Mouse (Mus musculus): ENCODE results near the gene Olfr823. TPM values are rescaled to one million over a fixed set of nuclear protein-coding genes. Genes with fewer than 3 reads are reported as not detected.
"Not testable (repeated sequence)": the region's sequence is repeated elsewhere in the genome, so short reads cannot be mapped to it uniquely, and the experiment has no call there.

Gene Olfr823
- total RNA-seq (2014; fragmentation: Nextera tagmentation) (not detected in 2 replicates), total RNA-seq (2017) (not detected in 2 replicates)

DNA sequence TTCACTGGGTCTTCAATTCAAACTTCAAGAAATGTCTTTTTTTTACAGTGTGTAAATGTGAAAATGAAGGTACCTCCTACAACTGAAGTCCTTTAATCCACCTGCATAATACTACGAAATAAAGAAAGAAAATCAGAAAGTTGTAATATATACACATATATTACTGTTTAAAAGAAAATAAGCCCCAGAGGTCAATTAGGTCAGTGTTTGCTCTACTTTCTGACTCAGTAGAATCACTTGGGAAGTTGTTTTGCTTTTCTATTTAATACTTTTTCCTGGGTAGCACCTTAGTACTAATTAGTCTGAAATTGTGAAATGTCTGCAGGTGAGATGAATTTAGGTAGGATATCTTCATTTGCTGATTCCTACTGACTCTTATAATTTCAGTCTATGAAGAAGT lies at the start of gene Olfr823:
TSS of gene Olfr823 (minus strand) at position 101 of the 400 bp plus-strand sequence.
- ATAC-seq (replicated peaks; ENCODE audit: poor library complexity, severe bottlenecking) = not testable (repeated sequence)

DNA sequence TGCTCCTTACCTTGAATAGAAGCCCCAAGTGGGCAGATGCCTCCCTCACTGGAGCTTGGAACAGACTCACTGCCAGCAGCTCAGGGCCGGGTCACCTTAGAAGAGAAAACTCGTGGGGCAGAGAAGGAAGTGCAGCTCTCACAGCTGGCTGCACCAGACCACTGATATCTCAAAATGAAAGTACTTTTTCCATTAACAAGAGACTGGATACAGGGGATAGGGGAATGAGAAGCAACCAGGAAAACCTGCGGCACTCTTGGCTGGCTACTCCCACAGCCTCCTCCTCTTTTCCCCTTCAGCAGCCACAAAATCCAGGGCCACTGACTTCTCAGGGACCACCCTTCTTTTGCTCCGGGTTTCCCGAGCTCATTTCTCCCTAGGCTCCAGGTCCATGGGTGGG lies 28.9 kb upstream of the Olfr823 start:
- ATAC-seq (replicated peaks; ENCODE audit: poor library complexity, severe bottlenecking) = no peak

- ATAC-seq (replicated peaks; ENCODE audit: poor library complexity, severe bottlenecking) = not testable (repeated sequence)
Measured at GRCm38 (mm10) chr10:130142481-130142880, 27.3 kb upstream of the Olfr823 start.

- no peak for ATAC-seq (replicated peaks; ENCODE audit: poor library complexity, severe bottlenecking)
Measured at GRCm38 (mm10) chr10:130134811-130135210, 19.6 kb upstream of the Olfr823 start.

GRCm38 (mm10) chr10:130129900-130130299 lies 14.7 kb upstream of the Olfr823 start, which contains the start of gene Olfr824:
Olfr824 (minus strand) TSS chr10:130130000.
- ATAC-seq (replicated peaks; ENCODE audit: poor library complexity, severe bottlenecking) = not testable (repeated sequence)

DNA sequence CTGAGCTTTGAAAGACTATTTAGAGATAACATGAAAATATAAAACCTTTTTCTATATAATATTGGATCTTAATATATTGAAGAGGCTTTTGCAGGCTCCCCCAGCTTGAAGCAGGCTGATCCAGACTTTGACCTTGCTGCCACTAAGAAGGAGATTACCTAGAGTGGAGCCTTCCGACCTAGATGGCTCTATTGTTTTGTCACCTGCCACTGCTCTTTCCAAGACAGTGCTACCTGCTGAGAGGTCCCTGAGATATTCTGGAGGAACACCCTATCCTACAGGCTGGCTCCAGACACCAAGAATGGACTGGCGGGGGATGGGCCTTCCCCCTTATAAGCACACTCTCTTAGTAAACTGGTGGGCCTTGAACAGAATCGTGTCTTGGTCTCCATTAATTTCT lies 862 bp upstream of the Olfr823 start:
- ATAC-seq (replicated peaks; ENCODE audit: poor library complexity, severe bottlenecking) = not testable (repeated sequence)

GRCm38 (mm10) chr10:130096104-130096503 lies 19.1 kb downstream of the Olfr823 start:
- peak; percentile 63 for ATAC-seq (replicated peaks; ENCODE audit: poor library complexity, severe bottlenecking)

GRCm38 (mm10) chr10:130092838-130093440 lies 22.2 kb downstream of the Olfr823 start:
- peak; percentile 86 for ATAC-seq (replicated peaks; ENCODE audit: poor library complexity, severe bottlenecking)

GRCm38 (mm10) chr10:130070910-130071309 lies 44.3 kb downstream of the Olfr823 start, which contains the start of gene Olfr822:
Olfr822 (plus strand) TSS chr10:130071210.
- no peak for ATAC-seq (replicated peaks; ENCODE audit: poor library complexity, severe bottlenecking)

Other genes starting within 250 kb of the Olfr823 start
- gene Olfr814, start 235.5 kb downstream of the Olfr823 start, total RNA-seq (2014; fragmentation: Nextera tagmentation) = not detected in 2 replicates
- gene Olfr814, start 235.5 kb downstream of the Olfr823 start, total RNA-seq (2017) = not detected in 2 replicates
- gene Olfr815, start 209.5 kb downstream of the Olfr823 start, total RNA-seq (2014; fragmentation: Nextera tagmentation) = not detected in 2 replicates
- gene Olfr815, start 209.5 kb downstream of the Olfr823 start, total RNA-seq (2017) = not detected in 2 replicates
- not detected in 2 replicates for gene Olfr816, start 199.8 kb downstream of the Olfr823 start, total RNA-seq (2014; fragmentation: Nextera tagmentation)
- not detected in 2 replicates for gene Olfr816, start 199.8 kb downstream of the Olfr823 start, total RNA-seq (2017)
- gene Olfr818, start 166.3 kb downstream of the Olfr823 start, total RNA-seq (2014; fragmentation: Nextera tagmentation) = not detected in 2 replicates
- gene Olfr818, start 166.3 kb downstream of the Olfr823 start, total RNA-seq (2017) = not detected in 2 replicates
- gene Olfr819, start 148.1 kb downstream of the Olfr823 start, total RNA-seq (2014; fragmentation: Nextera tagmentation) = not detected in 2 replicates
- gene Olfr819, start 148.1 kb downstream of the Olfr823 start, total RNA-seq (2017) = not detected in 2 replicates
- gene Olfr247, start 139.2 kb downstream of the Olfr823 start, total RNA-seq (2014; fragmentation: Nextera tagmentation) = not detected in 2 replicates
- not detected in 2 replicates for gene Olfr247, start 139.2 kb downstream of the Olfr823 start, total RNA-seq (2017)
- not detected in 2 replicates for gene Gm10310, start 130.3 kb downstream of the Olfr823 start, total RNA-seq (2014; fragmentation: Nextera tagmentation)
- gene Gm10310, start 130.3 kb downstream of the Olfr823 start, total RNA-seq (2017) = not detected in 2 replicates
- not detected in 2 replicates for gene Olfr820, start 102.8 kb downstream of the Olfr823 start, total RNA-seq (2014; fragmentation: Nextera tagmentation)
- gene Olfr820, start 102.8 kb downstream of the Olfr823 start, total RNA-seq (2017) = not detected in 2 replicates
- not detected in 2 replicates for gene Olfr821, start 85.0 kb downstream of the Olfr823 start, total RNA-seq (2014; fragmentation: Nextera tagmentation)
- not detected in 2 replicates for gene Olfr821, start 85.0 kb downstream of the Olfr823 start, total RNA-seq (2017)
- gene Olfr822, start 44.2 kb downstream of the Olfr823 start, total RNA-seq (2014; fragmentation: Nextera tagmentation) = not detected in 2 replicates
- not detected in 2 replicates for gene Olfr822, start 44.2 kb downstream of the Olfr823 start, total RNA-seq (2017)
- gene Olfr824, start 14.6 kb upstream of the Olfr823 start, total RNA-seq (2014; fragmentation: Nextera tagmentation) = not detected in 2 replicates
- not detected in 2 replicates for gene Olfr824, start 14.6 kb upstream of the Olfr823 start, total RNA-seq (2017)
- not detected in 2 replicates for gene Olfr825, start 51.4 kb upstream of the Olfr823 start, total RNA-seq (2014; fragmentation: Nextera tagmentation)
- gene Olfr825, start 51.4 kb upstream of the Olfr823 start, total RNA-seq (2017) = not detected in 2 replicates
- gene Olfr826, start 68.8 kb upstream of the Olfr823 start, total RNA-seq (2014; fragmentation: Nextera tagmentation) = not detected in 2 replicates
- not detected in 2 replicates for gene Olfr826, start 68.8 kb upstream of the Olfr823 start, total RNA-seq (2017)
- gene Olfr827, start 99.0 kb upstream of the Olfr823 start, total RNA-seq (2014; fragmentation: Nextera tagmentation) = not detected in 2 replicates
- not detected in 2 replicates for gene Olfr827, start 99.0 kb upstream of the Olfr823 start, total RNA-seq (2017)
- gene Neurod4, start 164.9 kb upstream of the Olfr823 start, total RNA-seq (2014; fragmentation: Nextera tagmentation) = not detected in 2 replicates
- not detected in 2 replicates for gene Neurod4, start 164.9 kb upstream of the Olfr823 start, total RNA-seq (2017)
- gene Tespa1, start 207.5 kb upstream of the Olfr823 start, total RNA-seq (2014; fragmentation: Nextera tagmentation) = 31.3 and 54.6 TPM in 2 replicates
- gene Tespa1, start 207.5 kb upstream of the Olfr823 start, total RNA-seq (2017) = 32.0 and 37.3 TPM in 2 replicates

Data from granulocyte monocyte progenitor cell, adult 5-6 weeks (primary cell).